Mouse (Mus musculus): ENCODE measurements around the gene Mcm2. TPM values are rescaled to one million over a fixed set of nuclear protein-coding genes. Genes with fewer than 3 reads are reported as not detected.
A peak's percentile ranks its signal among the peaks of the same experiment; 100 is the strongest.

Gene Mcm2
- polyA plus RNA-seq, 1 experiment from 2014 or later, result 24.2 TPM

DNA sequence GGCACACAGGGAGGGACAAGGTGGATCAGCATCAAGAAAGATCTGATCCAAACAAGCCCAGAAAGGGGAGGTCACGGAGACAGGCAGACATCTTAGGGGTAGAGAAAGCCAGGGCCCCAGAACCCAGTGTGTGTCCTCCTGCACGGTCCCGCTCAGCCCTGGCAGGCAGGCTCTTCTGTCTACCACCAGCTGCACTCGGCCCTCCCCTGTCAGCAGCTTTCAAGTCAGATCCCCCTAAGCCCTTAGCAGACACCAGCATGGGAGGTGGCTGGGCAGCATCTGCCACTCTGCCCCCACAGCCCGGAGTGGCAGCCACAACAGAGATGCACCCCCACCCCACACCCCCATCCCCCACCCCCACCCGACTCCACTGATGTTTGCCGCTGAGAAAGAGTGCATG, 25.8 kb downstream of the Mcm2 start:
- 48% methylated on average over 7 of the region's 7 CpGs for WGBS
- no peak overlapping the region for H3K4me3 ChIP-seq (ENCODE audit: low read depth, low read length)
- no peaks in the 10 kb centered on the region for H3K36me3 ChIP-seq (ENCODE audit: control insufficient read depth, insufficient read depth, low read length)
- no peaks in the 10 kb centered on the region for H3K4me1 ChIP-seq (replicated peaks; ENCODE audit: control insufficient read depth, insufficient read depth)
- H3K9ac ChIP-seq (ENCODE audit: low read length), result no peak overlapping the region
- no peak overlapping the region for H3K4me2 ChIP-seq (replicated peaks; ENCODE audit: low read depth)
- H3K27ac ChIP-seq (replicated peaks), result no peak overlapping the region
- H3K9me3 ChIP-seq (ENCODE audit: control insufficient read depth, low read length), result no peaks in the 10 kb centered on the region
- H3K27me3 ChIP-seq (ENCODE audit: control insufficient read depth, insufficient read depth, low read length), result no peaks in the 10 kb centered on the region
- no peak for DNase-seq (ENCODE audit: low spot score)
- TF ChIP-seq EP300 (optimal IDR thresholded peaks at IDR 0.05) (no peak), CTCF (IDR thresholded peaks at IDR 0.05; ENCODE audit: low read depth) (no peak)
- ATAC-seq (ENCODE audit: low FRiP score, low TSS enrichment), result no peak

DNA sequence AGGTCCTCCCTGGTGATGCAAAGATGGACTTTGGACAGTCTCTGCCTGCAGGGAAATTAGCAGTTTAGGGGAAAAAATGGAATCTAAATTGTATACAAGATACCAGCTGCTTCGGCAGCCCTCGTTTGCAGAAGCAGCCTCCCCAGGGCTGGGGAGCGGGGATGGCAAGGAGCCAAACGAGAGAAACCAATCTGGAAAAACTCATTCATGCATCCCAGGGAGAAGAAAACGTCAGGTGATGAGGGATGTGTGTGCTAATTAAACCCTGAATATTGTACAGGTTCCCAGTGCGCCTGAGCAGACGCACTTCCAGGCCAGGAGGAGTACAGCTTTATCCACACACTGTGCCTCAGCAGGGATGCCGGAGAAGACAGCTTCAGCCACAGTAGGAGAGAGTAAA, 27.0 kb downstream of the Mcm2 start:
- H3K4me2 ChIP-seq (replicated peaks; ENCODE audit: low read depth), result no peak overlapping the region
- no peak overlapping the region for H3K9ac ChIP-seq (ENCODE audit: low read length)
- no peaks in the 10 kb centered on the region for H3K27me3 ChIP-seq (ENCODE audit: control insufficient read depth, insufficient read depth, low read length)
- 30% methylated on average over 8 of the region's 8 CpGs for WGBS
- TF ChIP-seq CTCF (IDR thresholded peaks at IDR 0.05; ENCODE audit: low read depth), result no peak
- no peak for TF ChIP-seq EP300 (optimal IDR thresholded peaks at IDR 0.05)
- no peak overlapping the region for H3K4me3 ChIP-seq (ENCODE audit: low read depth, low read length)
- H3K27ac ChIP-seq (replicated peaks), result no peak overlapping the region
- H3K36me3 ChIP-seq (ENCODE audit: control insufficient read depth, insufficient read depth, low read length), result no peaks in the 10 kb centered on the region
- no peaks in the 10 kb centered on the region for H3K9me3 ChIP-seq (ENCODE audit: control insufficient read depth, low read length)
- ATAC-seq (ENCODE audit: low FRiP score, low TSS enrichment) (no peak), DNase-seq (ENCODE audit: low spot score) (no peak)
- no peaks in the 10 kb centered on the region for H3K4me1 ChIP-seq (replicated peaks; ENCODE audit: control insufficient read depth, insufficient read depth)

DNA sequence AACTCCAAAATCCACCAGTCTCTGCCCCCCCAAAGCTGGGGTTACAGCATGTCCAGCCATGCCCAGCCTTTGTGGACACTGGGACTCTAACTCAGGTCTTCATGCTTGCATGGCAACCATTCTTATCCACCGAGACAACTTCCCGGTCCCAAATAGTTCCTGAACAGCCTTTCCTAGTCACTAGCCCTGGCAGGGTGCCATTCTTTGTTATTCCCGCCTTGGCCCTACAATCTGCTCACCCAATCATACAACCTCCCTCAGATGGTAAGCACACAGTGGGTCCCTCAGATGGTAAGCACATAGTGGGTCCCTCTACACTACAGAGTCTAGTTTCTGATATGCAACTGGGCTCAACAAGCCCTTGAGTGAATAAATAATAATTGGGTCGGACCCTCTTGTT, 28.0 kb downstream of the Mcm2 start:
- TF ChIP-seq CTCF (IDR thresholded peaks at IDR 0.05; ENCODE audit: low read depth), result no peak
- TF ChIP-seq EP300 (optimal IDR thresholded peaks at IDR 0.05), result no peak
- no peak for DNase-seq (ENCODE audit: low spot score)
- H3K27me3 ChIP-seq (ENCODE audit: control insufficient read depth, insufficient read depth, low read length), result no peaks in the 10 kb centered on the region
- ATAC-seq (ENCODE audit: low FRiP score, low TSS enrichment), result no peak
- no peaks in the 10 kb centered on the region for H3K36me3 ChIP-seq (ENCODE audit: control insufficient read depth, insufficient read depth, low read length)
- no peak overlapping the region for H3K9ac ChIP-seq (ENCODE audit: low read length)
- H3K4me2 ChIP-seq (replicated peaks; ENCODE audit: low read depth), result no peak overlapping the region
- H3K4me3 ChIP-seq (ENCODE audit: low read depth, low read length), result no peak overlapping the region
- no peaks in the 10 kb centered on the region for H3K9me3 ChIP-seq (ENCODE audit: control insufficient read depth, low read length)
- 57% methylated on average over 4 of the region's 4 CpGs for WGBS
- H3K27ac ChIP-seq (replicated peaks), result no peak overlapping the region
- H3K4me1 ChIP-seq (replicated peaks; ENCODE audit: control insufficient read depth, insufficient read depth), result no peaks in the 10 kb centered on the region

DNA sequence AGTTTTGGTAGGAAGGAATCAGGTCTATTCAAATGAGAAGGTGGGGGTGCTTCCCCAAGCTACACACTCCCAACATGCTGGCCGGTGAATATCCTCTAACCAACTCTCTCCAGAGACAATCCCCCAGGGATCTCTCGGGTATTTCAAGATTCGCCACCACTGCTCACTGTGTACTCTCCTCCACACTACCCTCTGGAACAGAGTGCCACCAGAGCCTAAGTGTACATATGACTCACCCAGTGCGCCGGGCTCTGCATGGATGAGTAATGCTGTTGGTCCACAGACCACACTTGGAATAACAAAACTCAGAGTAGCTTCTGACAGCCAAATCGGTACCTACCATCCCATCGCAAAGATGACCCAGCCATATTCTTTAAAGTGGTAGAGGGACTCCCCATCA, 29.1 kb downstream of the Mcm2 start:
- no peak for TF ChIP-seq EP300 (optimal IDR thresholded peaks at IDR 0.05)
- no peak for TF ChIP-seq CTCF (IDR thresholded peaks at IDR 0.05; ENCODE audit: low read depth)

GRCm38 (mm10) chr6:88865704-88866103, 32.9 kb downstream of the Mcm2 start:
- no peaks in the 10 kb centered on the region for H3K9me3 ChIP-seq (ENCODE audit: control insufficient read depth, low read length)
- TF ChIP-seq CTCF (IDR thresholded peaks at IDR 0.05; ENCODE audit: low read depth), result no peak
- TF ChIP-seq EP300 (optimal IDR thresholded peaks at IDR 0.05), result no peak
- no peaks in the 10 kb centered on the region for H3K4me1 ChIP-seq (replicated peaks; ENCODE audit: control insufficient read depth, insufficient read depth)
- H3K36me3 ChIP-seq (ENCODE audit: control insufficient read depth, insufficient read depth, low read length), result no peaks in the 10 kb centered on the region
- no peak overlapping the region for H3K9ac ChIP-seq (ENCODE audit: low read length)
- no peak for ATAC-seq (ENCODE audit: low FRiP score, low TSS enrichment)
- no peak overlapping the region for H3K27ac ChIP-seq (replicated peaks)
- no peak for DNase-seq (ENCODE audit: low spot score)
- H3K4me3 ChIP-seq (ENCODE audit: low read depth, low read length), result no peak overlapping the region
- no peaks in the 10 kb centered on the region for H3K27me3 ChIP-seq (ENCODE audit: control insufficient read depth, insufficient read depth, low read length)
- 78% methylated on average over 7 of the region's 7 CpGs for WGBS
- no peak overlapping the region for H3K4me2 ChIP-seq (replicated peaks; ENCODE audit: low read depth)

More for the DNA sequence above, 29.1 kb downstream of the Mcm2 start:
- Histone ChIP-seq H3K27ac (replicated peaks) (no peak overlapping the region), H3K9ac (ENCODE audit: low read length) (no peak overlapping the region), H3K36me3 (ENCODE audit: control insufficient read depth, insufficient read depth, low read length) (no peaks in the 10 kb centered on the region), H3K27me3 (ENCODE audit: control insufficient read depth, insufficient read depth, low read length) (no peaks in the 10 kb centered on the region), H3K4me3 (ENCODE audit: low read depth, low read length) (no peak overlapping the region), H3K9me3 (ENCODE audit: control insufficient read depth, low read length) (no peaks in the 10 kb centered on the region), H3K4me2 (replicated peaks; ENCODE audit: low read depth) (no peak overlapping the region), H3K4me1 (replicated peaks; ENCODE audit: control insufficient read depth, insufficient read depth) (no peaks in the 10 kb centered on the region)
- 64% methylated on average over 7 of the region's 7 CpGs for WGBS
- peak; percentile 52 for DNase-seq (ENCODE audit: low spot score)
- ATAC-seq (ENCODE audit: low FRiP score, low TSS enrichment), result peak; percentile 87

- H3K36me3 ChIP-seq (ENCODE audit: control insufficient read depth, insufficient read depth, low read length), result no peaks in the 10 kb centered on the region
- DNase-seq (ENCODE audit: low spot score), result no peak
- H3K27me3 ChIP-seq (ENCODE audit: control insufficient read depth, insufficient read depth, low read length), result no peaks in the 10 kb centered on the region
- 15% methylated on average over 2 of the region's 2 CpGs for WGBS
- no peak for TF ChIP-seq EP300 (optimal IDR thresholded peaks at IDR 0.05)
- peak; percentile 92 for TF ChIP-seq CTCF (IDR thresholded peaks at IDR 0.05; ENCODE audit: low read depth)
- no peak overlapping the region for H3K9ac ChIP-seq (ENCODE audit: low read length)
- no peak overlapping the region for H3K4me2 ChIP-seq (replicated peaks; ENCODE audit: low read depth)
- no peaks in the 10 kb centered on the region for H3K4me1 ChIP-seq (replicated peaks; ENCODE audit: control insufficient read depth, insufficient read depth)
- no peak overlapping the region for H3K27ac ChIP-seq (replicated peaks)
- H3K9me3 ChIP-seq (ENCODE audit: control insufficient read depth, low read length), result no peaks in the 10 kb centered on the region
- no peak overlapping the region for H3K4me3 ChIP-seq (ENCODE audit: low read depth, low read length)
- peak; percentile 75 for ATAC-seq (ENCODE audit: low FRiP score, low TSS enrichment)
These were observed 37.7 kb downstream of the Mcm2 start for GRCm38 (mm10) chr6:88860914-88861313.

Measured in stomach, postnatal 0 days (tissue).